ENCODE assay signal across 8 mouse cellular contexts in genomic region chr4:132274156-132274862, GRCm38 (mm10). TPM values are rescaled to one million over a fixed set of nuclear protein-coding genes. Genes with fewer than 3 reads are reported as not detected.
DNase-seq lines count a peak whose midpoint lies in the region; ATAC-seq and TF ChIP-seq lines count a peak whose summit lies in the region.

Gene Taf12 (plus strand): TSS chr4:132274375.

- peaks cover 35% of the 10 kb centered on the region for H3K4me1 ChIP-seq in E14TG2a.4 (replicated peaks; ENCODE audit: low read depth, low read length)
- peaks cover 24% of the 10 kb centered on the region for H3K4me1 ChIP-seq in forebrain, embryonic 13.5 days
- peaks cover 28% of the 10 kb centered on the region for H3K4me1 ChIP-seq in neural tube, embryonic 15.5 days

- H3K4me3 ChIP-seq in E14TG2a.4 (replicated peaks; ENCODE audit: low read length), result peak within 1 kb of the TSS; percentile 97
- peak within 1 kb of the TSS; percentile 85 for H3K4me3 ChIP-seq in forebrain, embryonic 13.5 days
- H3K4me3 ChIP-seq in neural tube, embryonic 15.5 days (replicated peaks), result peak within 1 kb of the TSS; percentile 54

- no peaks in the 10 kb centered on the region for H3K9me3 ChIP-seq in E14TG2a.4 (ENCODE audit: low read length)
- no peaks in the 10 kb centered on the region for H3K9me3 ChIP-seq in forebrain, embryonic 13.5 days (replicated peaks)
- H3K9me3 ChIP-seq in neural tube, embryonic 15.5 days (replicated peaks), result no peaks in the 10 kb centered on the region

- intact Hi-C loops in heart, postnatal 14 days (cut with DNase I), result loop anchor here (2.0 kb wide), 1 partner anchor 16 kb away; no protein-coding TSS in a partner anchor

- H3K27ac ChIP-seq in forebrain, embryonic 13.5 days, result peak within 1 kb of the TSS; percentile 92
- H3K27ac ChIP-seq in neural tube, embryonic 15.5 days (replicated peaks), result peak within 1 kb of the TSS; percentile 85

- under 1% methylated on average over 48 of the region's 48 CpGs for WGBS in forebrain, embryonic 13.5 days
- under 1% methylated on average over 48 of the region's 48 CpGs for WGBS in neural tube, embryonic 15.5 days

- peak within 1 kb of the TSS; percentile 92 for H3K9ac ChIP-seq in forebrain, embryonic 13.5 days
- peak within 1 kb of the TSS; percentile 67 for H3K9ac ChIP-seq in neural tube, embryonic 15.5 days (replicated peaks)

- peak within 1 kb of the TSS; percentile 81 for H3K4me2 ChIP-seq in forebrain, embryonic 13.5 days
- H3K4me2 ChIP-seq in neural tube, embryonic 15.5 days, result peak within 1 kb of the TSS; percentile 81

- no peaks in the 10 kb centered on the region for H3K27me3 ChIP-seq in E14TG2a.4 (ENCODE audit: insufficient read depth, low read length)
- H3K27me3 ChIP-seq in forebrain, embryonic 13.5 days, result no peaks in the 10 kb centered on the region
- H3K27me3 ChIP-seq in neural tube, embryonic 15.5 days (replicated peaks), result no peaks in the 10 kb centered on the region

- ATAC-seq in forebrain, embryonic 13.5 days, result peak; percentile 90
- ATAC-seq in neural tube, embryonic 15.5 days (ENCODE audit: low FRiP score), result peak; percentile 90

- TF ChIP-seq CTCF in E14TG2a.4 (conservative IDR thresholded peaks at IDR 0.05; ENCODE audit: low read length), result no peak

- H3K36me3 ChIP-seq in E14TG2a.4 (ENCODE audit: insufficient read depth, low read length), result peaks cover 16% of the 10 kb centered on the region
- H3K36me3 ChIP-seq in forebrain, embryonic 13.5 days (ENCODE audit: poor library complexity, severe bottlenecking), result no peaks in the 10 kb centered on the region; the same call in 1 of the 2 replicates
- no peaks in the 10 kb centered on the region for H3K36me3 ChIP-seq in neural tube, embryonic 15.5 days

- peak; percentile 92 for DNase-seq in c-Kit-positive CD71-positive TER-119-positive erythroid progenitor cells, embryonic 14.5 days (ENCODE audit: low spot score)
- DNase-seq in heart, postnatal 14 days, result peak; percentile 95
- peak; percentile 94 for DNase-seq in layer of hippocampus, adult 11-12 months (ENCODE audit: low spot score)
- DNase-seq in lung, adult 18-20 months, result peak; percentile 91 to 93
- DNase-seq in testis, postnatal 14 days (ENCODE audit: low spot score), result peak; percentile 91

RNA-seq across cellular contexts. Expression of gene Taf12, which starts in this region (rescaled TPM):
- 51.5 and 56.1 TPM in 2 replicates for polyA plus RNA-seq in forebrain, embryonic 13.5 days (2015; fragmentation: Nextera tagmentation; extraction: Ambion mirVana)
- 10 to 100 TPM; 25.8 to 27.7 TPM for total RNA-seq in heart, postnatal 14 days (2021)
- polyA plus RNA-seq in neural tube, embryonic 15.5 days (2015; fragmentation: Nextera tagmentation; extraction: Ambion mirVana), result 36.5 and 43.6 TPM in 2 replicates

Comparison
In these comparisons a context has a peak if more than half of its experiments do, and no peak if none do; other contexts are left out.
1. Peak in every context shown above with its lines: DNase-seq, ATAC-seq, H3K4me3 ChIP-seq and H3K27ac ChIP-seq.